Mouse (Mus musculus): ENCODE measurements at regions not wholly inside any gene's neighbourhood (a gene's known extent, or its start where the extent isn't known, plus 50 kb on each side); places are given as distances from the start of the nearest gene placed in this dataset.

DNA sequence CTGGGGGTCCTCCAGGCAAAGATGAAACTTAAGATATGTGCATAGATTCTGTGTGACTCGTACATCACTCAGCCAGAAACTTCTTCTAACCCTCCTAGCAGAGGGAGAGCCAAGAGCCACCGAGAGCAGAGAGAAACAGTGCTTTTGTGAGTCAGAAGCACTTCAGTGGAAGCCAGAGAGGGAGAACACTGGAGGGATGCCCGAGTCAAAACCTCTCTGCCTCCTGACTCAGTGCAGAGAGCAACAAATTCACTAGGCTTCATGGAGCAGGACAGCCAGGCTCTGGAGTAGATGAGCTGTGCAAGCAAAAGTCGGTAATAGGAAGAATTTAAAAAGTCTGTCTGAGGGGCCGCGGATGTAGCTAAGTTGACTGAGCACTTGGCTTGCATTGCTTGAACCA, 245.0 kb downstream of the Sox9 start:
- H3K9me3 ChIP-seq (ENCODE audit: control insufficient read depth, low read length) = peaks cover 7% of the 10 kb centered on the region

GRCm38 (mm10) chr11:113028235-113028919, 246.4 kb downstream of the Sox9 start:
- TF ChIP-seq GATA1 (IDR thresholded peaks at IDR 0.05; ENCODE audit: low read length) (no peak), TAL1 (IDR thresholded peaks at IDR 0.05; ENCODE audit: low read length) (no peak)
- peaks cover 4% of the 10 kb centered on the region; the same call in 1 of the 2 replicates for H3K9me3 ChIP-seq (ENCODE audit: control insufficient read depth, low read length)
- no peak overlapping the region for H3K4me3 ChIP-seq (replicated peaks)
- no peaks in the 10 kb centered on the region for H3K4me1 ChIP-seq (ENCODE audit: control insufficient read depth)
- H3K27me3 ChIP-seq (ENCODE audit: control insufficient read depth) = no peaks in the 10 kb centered on the region
- no peaks in the 10 kb centered on the region for H3K36me3 ChIP-seq (ENCODE audit: control insufficient read depth)

More for the DNA sequence above, 245.0 kb downstream of the Sox9 start:
- Histone ChIP-seq H3K4me3 (replicated peaks) (no peak overlapping the region), H3K36me3 (ENCODE audit: control insufficient read depth) (no peaks in the 10 kb centered on the region), H3K4me1 (ENCODE audit: control insufficient read depth) (no peaks in the 10 kb centered on the region), H3K27me3 (ENCODE audit: control insufficient read depth) (no peaks in the 10 kb centered on the region)
- TF ChIP-seq GATA1 (IDR thresholded peaks at IDR 0.05; ENCODE audit: low read length) = no peak
- TF ChIP-seq TAL1 (IDR thresholded peaks at IDR 0.05; ENCODE audit: low read length) = no peak

- no peaks in the 10 kb centered on the region for H3K27me3 ChIP-seq (ENCODE audit: control insufficient read depth)
- no peaks in the 10 kb centered on the region for H3K36me3 ChIP-seq (ENCODE audit: control insufficient read depth)
- no peak overlapping the region for H3K4me3 ChIP-seq (replicated peaks)
- H3K4me1 ChIP-seq (ENCODE audit: control insufficient read depth) = no peaks in the 10 kb centered on the region
- no peaks in the 10 kb centered on the region; the same call in 1 of the 2 replicates for H3K9me3 ChIP-seq (ENCODE audit: control insufficient read depth, low read length)
- TF ChIP-seq GATA1 (IDR thresholded peaks at IDR 0.05; ENCODE audit: low read length) = no peak
Measured at GRCm38 (mm10) chr11:113031405-113031804, 249.4 kb downstream of the Sox9 start.

GRCm38 (mm10) chr11:113032487-113033228, 250.6 kb downstream of the Sox9 start:
- no peaks in the 10 kb centered on the region for H3K9me3 ChIP-seq (ENCODE audit: control insufficient read depth, low read length)
- TF ChIP-seq TAL1 (IDR thresholded peaks at IDR 0.05; ENCODE audit: low read length) (no peak), GATA1 (IDR thresholded peaks at IDR 0.05; ENCODE audit: low read length) (no peak)
- H3K36me3 ChIP-seq (ENCODE audit: control insufficient read depth) = no peaks in the 10 kb centered on the region
- no peaks in the 10 kb centered on the region for H3K4me1 ChIP-seq (ENCODE audit: control insufficient read depth)
- H3K27me3 ChIP-seq (ENCODE audit: control insufficient read depth) = no peaks in the 10 kb centered on the region
- no peak overlapping the region for H3K4me3 ChIP-seq (replicated peaks)

DNA sequence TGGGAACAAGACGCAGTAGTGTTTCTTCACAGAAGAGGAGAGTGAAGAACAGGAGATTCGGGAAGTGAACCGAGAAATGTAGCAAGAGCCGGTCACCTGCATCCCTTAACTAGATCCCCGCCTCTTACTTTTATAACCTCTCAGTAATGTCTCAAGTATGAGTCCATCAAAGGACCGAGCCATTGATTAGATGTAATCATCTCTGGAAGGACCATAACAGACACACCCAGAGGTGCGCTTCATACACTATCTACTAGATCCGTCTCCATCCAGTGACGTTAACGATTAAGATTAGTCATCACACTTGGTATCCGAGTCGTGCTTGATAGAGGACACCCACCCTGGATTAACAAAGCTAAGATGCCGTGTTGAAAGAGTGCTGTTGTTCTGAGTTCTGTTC, 252.9 kb downstream of the Sox9 start:
- H3K4me1 ChIP-seq (ENCODE audit: control insufficient read depth) = no peaks in the 10 kb centered on the region
- no peaks in the 10 kb centered on the region for H3K36me3 ChIP-seq (ENCODE audit: control insufficient read depth)
- H3K27me3 ChIP-seq (ENCODE audit: control insufficient read depth) = no peaks in the 10 kb centered on the region
- no peak overlapping the region for H3K4me3 ChIP-seq (replicated peaks)
- TF ChIP-seq TAL1 (IDR thresholded peaks at IDR 0.05; ENCODE audit: low read length) (no peak), GATA1 (IDR thresholded peaks at IDR 0.05; ENCODE audit: low read length) (no peak)
- no peaks in the 10 kb centered on the region for H3K9me3 ChIP-seq (ENCODE audit: control insufficient read depth, low read length)

- Histone ChIP-seq H3K4me3 (replicated peaks) (no peak overlapping the region), H3K9me3 (ENCODE audit: control insufficient read depth, low read length) (no peaks in the 10 kb centered on the region), H3K36me3 (ENCODE audit: control insufficient read depth) (no peaks in the 10 kb centered on the region), H3K27me3 (ENCODE audit: control insufficient read depth) (0 out of 2 replicates have a peak, but pooled peaks cover 2% of the 10 kb centered on the region), H3K4me1 (ENCODE audit: control insufficient read depth) (no peaks in the 10 kb centered on the region)
- no peak for TF ChIP-seq TAL1 (IDR thresholded peaks at IDR 0.05; ENCODE audit: low read length)
Measured at GRCm38 (mm10) chr11:113037736-113038135, 255.7 kb downstream of the Sox9 start.

DNA sequence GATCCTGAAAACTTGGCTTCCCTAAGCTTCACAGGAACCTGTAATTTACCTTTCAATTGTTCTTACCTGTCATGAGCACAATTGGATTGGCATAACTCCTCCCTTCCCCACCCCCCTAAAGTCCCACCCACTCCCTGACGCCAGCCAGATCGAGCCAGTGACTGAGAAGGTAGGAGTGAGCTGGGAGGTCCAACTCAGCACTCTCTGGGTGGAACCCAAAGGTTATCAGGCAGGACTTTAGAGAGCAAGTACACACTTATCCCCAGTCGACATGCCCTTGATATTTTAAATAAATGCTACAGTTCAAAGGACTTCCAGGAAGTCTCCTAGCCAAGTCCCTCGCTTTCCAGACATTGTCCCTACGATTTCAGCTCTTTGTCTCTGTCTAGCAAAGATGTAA, 260.7 kb downstream of the Sox9 start:
- no peaks in the 10 kb centered on the region for H3K4me1 ChIP-seq (ENCODE audit: control insufficient read depth)
- H3K9me3 ChIP-seq (ENCODE audit: control insufficient read depth, low read length) = no peaks in the 10 kb centered on the region
- 0 out of 2 replicates have a peak, but pooled peaks cover 2% of the 10 kb centered on the region for H3K27me3 ChIP-seq (ENCODE audit: control insufficient read depth)
- TF ChIP-seq GATA1 (IDR thresholded peaks at IDR 0.05; ENCODE audit: low read length) (no peak), TAL1 (IDR thresholded peaks at IDR 0.05; ENCODE audit: low read length) (no peak)
- H3K36me3 ChIP-seq (ENCODE audit: control insufficient read depth) = no peaks in the 10 kb centered on the region
- H3K4me3 ChIP-seq (replicated peaks) = no peak overlapping the region

GRCm38 (mm10) chr11:113046200-113047051, 264.4 kb downstream of the Sox9 start:
- H3K36me3 ChIP-seq (ENCODE audit: control insufficient read depth) = no peaks in the 10 kb centered on the region
- no peak for TF ChIP-seq GATA1 (IDR thresholded peaks at IDR 0.05; ENCODE audit: low read length)
- no peak for TF ChIP-seq TAL1 (IDR thresholded peaks at IDR 0.05; ENCODE audit: low read length)

GRCm38 (mm10) chr11:113048158-113048557, 266.1 kb downstream of the Sox9 start:
- no peak overlapping the region for H3K4me3 ChIP-seq (replicated peaks)
- no peak for TF ChIP-seq GATA1 (IDR thresholded peaks at IDR 0.05; ENCODE audit: low read length)
- TF ChIP-seq TAL1 (IDR thresholded peaks at IDR 0.05; ENCODE audit: low read length) = no peak
- H3K9me3 ChIP-seq (ENCODE audit: control insufficient read depth, low read length) = no peaks in the 10 kb centered on the region
- no peaks in the 10 kb centered on the region for H3K27me3 ChIP-seq (ENCODE audit: control insufficient read depth)
- H3K36me3 ChIP-seq (ENCODE audit: control insufficient read depth) = no peaks in the 10 kb centered on the region
- no peaks in the 10 kb centered on the region; the same call in 1 of the 2 replicates for H3K4me1 ChIP-seq (ENCODE audit: control insufficient read depth)

More at GRCm38 (mm10) chr11:113046200-113047051, 264.4 kb downstream of the Sox9 start:
- H3K4me3 ChIP-seq (replicated peaks) = no peak overlapping the region
- no peaks in the 10 kb centered on the region for H3K9me3 ChIP-seq (ENCODE audit: control insufficient read depth, low read length)
- no peaks in the 10 kb centered on the region for H3K4me1 ChIP-seq (ENCODE audit: control insufficient read depth)
- H3K27me3 ChIP-seq (ENCODE audit: control insufficient read depth) = no peaks in the 10 kb centered on the region

Data from erythroblast, embryonic 14.5 days (primary cell).